Mouse (Mus musculus) testis, adult 2 months (tissue): Measurements from ENCODE around the gene Tbx4.

ENCODE experiments used
- CTCF ChIP-seq: fragments of 200-500 bp; IDR thresholded peaks from 2 replicates; pipeline ENCODE4 v1.5.1; 2012; ENCODE audit warnings: low read depth, mild to moderate bottlenecking, inconsistent platforms, low read length, moderate library complexity; ENCODE audit not compliant: control insufficient read depth, insufficient read depth, insufficient replicate concordance
- POLR2A ChIP-seq: fragments of 200-500 bp; IDR thresholded peaks from 2 replicates; pipeline ENCODE4 v1.6.1; 2012; ENCODE audit warnings: low read depth, mild to moderate bottlenecking, inconsistent platforms, low read length, moderate library complexity; ENCODE audit not compliant: control insufficient read depth

DNA sequence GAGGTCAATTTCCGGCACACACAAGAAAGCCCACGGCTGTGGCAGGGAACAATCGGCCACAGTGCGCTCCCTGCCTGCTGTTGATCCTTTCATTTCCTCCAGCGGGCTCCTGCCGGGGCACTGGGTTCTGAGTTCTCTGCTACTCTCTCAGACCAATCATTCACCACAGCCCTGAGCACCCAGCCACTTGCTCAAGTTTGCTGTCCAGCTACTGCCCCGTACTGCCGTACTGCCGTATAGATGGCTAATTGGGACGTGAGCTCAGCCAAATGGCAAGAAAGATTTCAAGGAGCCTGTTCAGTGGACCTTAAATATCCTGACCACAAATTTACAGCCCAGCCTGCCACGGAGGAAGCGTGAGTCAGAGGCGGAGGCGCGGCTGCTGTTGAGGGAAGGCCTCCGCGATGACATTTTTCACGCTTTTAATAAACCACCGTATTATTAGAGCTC is 39.1 kb downstream of the Tbx4 start:
- TF ChIP-seq POLR2A: no peak
- TF ChIP-seq CTCF: no peak
